Mouse (Mus musculus): ENCODE measurements around the gene F2r.

Gene F2r

GRCm38 (mm10) chr13:95632144-95632543 is 13.9 kb upstream of the F2r start:
- DNase-seq (ENCODE audit: low spot score in 2 of 2) = no peak

- no peak for DNase-seq (ENCODE audit: low spot score in 2 of 2)
Measured at GRCm38 (mm10) chr13:95630747-95631146, 12.5 kb upstream of the F2r start.

DNA sequence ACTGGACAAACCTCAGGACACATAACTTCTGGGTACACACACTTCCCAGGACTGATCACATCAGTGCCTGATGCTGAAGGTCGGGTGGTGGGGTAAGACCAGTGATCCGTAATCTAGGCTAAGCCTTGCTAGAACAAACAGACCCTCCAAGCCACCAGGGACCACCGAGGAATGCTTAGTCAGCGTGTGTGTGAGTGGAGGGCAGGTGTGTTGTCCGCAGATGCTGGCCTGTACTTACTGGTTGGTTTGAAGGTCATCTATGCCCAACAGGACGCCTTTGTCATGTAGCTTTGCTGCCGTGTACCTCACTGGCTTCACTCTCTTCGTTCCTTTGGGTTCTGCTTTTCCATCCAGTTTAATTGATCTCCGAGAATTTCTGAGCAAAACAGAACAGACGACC is 11.5 kb upstream of the F2r start:
- no peak for DNase-seq (ENCODE audit: low spot score in 2 of 2)

- no peak for DNase-seq (ENCODE audit: low spot score in 2 of 2)
Measured at GRCm38 (mm10) chr13:95626696-95627095, 8.4 kb upstream of the F2r start.

DNA sequence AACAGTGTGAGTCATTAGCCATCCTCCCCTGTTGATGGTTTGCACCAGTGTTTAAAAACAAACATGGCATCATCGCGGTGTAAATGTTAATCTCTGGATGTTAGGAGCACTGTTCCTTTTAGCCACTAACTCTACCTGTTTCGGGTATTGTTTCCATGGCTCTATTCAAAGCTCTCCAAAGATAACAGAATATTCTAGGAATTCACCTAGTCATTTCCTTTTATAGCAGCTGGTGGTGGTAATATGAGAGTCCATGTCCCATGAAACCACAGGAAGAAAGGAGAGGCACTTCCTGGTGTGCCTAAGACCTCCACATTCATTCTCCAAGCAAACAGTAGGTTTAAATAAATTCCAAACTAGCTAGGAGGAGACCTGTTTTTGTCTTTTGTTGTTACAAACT is 4.8 kb upstream of the F2r start:
- no peak for DNase-seq (ENCODE audit: low spot score in 2 of 2)

DNA sequence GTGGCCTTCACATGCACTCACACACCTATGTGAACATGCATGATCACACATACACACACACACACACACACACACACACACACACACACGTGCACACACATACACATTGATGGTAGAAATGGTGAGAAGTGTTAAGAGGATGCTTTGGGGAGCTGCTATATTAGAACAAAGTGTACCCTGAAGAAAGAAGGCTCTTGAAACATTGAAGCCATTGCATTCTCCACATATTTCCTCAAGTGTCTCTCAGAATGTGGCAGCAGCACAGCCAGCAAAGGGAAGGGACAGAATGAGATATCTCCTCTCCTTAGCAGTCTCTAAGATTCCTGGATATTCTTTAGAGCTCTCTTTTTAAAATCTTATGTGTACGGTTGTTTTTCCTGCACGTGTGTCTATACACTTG is 3.3 kb upstream of the F2r start:
- no peak for DNase-seq (ENCODE audit: low spot score in 2 of 2)

DNA sequence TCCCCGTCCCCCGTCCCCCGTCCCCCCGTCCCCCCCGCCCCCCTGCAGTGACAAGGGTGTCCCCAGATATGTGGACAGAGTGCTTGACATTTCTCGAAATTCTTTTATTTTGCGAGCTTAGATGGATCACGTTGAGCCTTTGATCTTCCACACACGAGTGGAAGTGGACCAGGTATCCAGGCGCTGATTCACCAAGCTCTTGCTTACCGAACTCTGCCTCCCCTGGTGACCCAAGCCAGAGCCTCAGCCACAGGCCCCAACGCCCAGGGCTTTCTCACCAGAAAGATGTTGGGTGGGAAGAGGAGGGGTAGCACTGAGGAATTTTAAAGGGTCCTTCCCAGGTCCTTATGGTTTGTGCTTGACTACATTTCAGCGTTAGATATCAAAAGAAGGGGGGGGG is 572 bp upstream of the F2r start:
- no peak for DNase-seq (ENCODE audit: low spot score in 2 of 2)

DNA sequence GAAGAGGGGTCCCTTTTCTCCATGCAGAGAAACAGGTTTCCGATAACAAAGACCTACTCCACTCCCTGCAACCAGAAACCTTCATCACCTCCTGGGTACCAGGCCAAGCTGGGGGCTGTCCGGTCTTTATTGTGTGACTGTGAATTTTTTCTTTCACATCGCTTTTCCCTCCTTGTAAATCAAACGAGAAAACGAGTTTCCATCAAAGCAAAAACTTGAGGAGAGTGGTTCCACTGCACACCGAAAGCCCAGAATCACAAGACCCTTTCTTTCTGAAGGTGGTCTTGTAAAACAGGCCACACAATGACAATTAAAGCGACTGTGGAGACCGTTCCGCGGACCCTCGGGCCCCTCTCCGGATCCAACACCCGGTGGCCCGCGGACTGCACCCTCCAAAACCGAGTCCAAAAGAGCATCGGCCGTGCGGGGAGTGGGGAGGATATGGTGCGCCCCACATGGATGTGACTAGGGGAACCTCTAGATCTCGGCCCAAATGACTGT is 566 bp downstream of the F2r start:
- DNase-seq (ENCODE audit: low spot score in 2 of 2) = no peak

GRCm38 (mm10) chr13:95617082-95617670 is 1.1 kb downstream of the F2r start:
- no peak for DNase-seq (ENCODE audit: low spot score in 2 of 2)

- DNase-seq (ENCODE audit: low spot score in 2 of 2) = no peak
Measured at GRCm38 (mm10) chr13:95616512-95616911, 1.8 kb downstream of the F2r start.

DNA sequence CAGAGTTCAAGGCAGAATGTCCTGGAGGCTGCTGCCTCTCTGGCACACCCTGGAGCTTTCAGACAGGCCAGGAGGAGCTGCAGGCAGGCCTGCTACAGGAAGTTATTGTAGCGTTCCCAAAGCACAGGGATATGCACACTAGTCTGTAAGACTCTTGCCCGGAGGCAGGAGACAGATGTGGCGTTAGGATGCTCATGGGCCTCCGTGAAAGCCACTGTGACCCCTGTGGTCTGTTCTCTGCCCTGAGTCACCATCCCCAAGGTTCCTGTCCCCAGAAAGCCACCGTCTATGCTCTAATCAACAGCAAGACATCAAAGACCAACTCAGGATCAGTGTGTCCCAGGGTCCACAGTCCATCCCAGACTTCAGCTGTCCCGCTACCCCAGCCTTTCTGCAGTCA is 3.5 kb downstream of the F2r start:
- DNase-seq (ENCODE audit: low spot score in 2 of 2) = no peak

- no peak for DNase-seq (ENCODE audit: low spot score in 2 of 2)
Measured at GRCm38 (mm10) chr13:95612243-95612642, 6.0 kb downstream of the F2r start.

- no peak for DNase-seq (ENCODE audit: low spot score in 2 of 2)
Measured at GRCm38 (mm10) chr13:95611752-95612151, 6.5 kb downstream of the F2r start.

GRCm38 (mm10) chr13:95610786-95611562 is 7.3 kb downstream of the F2r start:
- no peak for DNase-seq (ENCODE audit: low spot score in 2 of 2)

DNA sequence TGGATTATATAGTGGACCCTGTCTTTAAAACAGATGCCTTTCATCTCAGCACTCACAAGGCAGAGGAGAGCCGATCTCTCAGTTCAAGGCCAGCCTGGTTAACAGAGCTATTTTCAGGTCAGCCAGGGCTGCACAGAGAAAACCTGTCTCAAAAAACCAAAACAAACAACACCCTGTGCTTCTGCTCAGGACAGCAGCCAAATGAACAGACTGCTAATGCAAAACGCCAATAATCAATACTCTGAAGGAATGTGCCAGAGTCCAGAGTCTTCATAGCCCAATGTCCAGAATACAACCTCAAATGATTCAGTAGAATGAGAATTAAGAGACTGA is 9.2 kb downstream of the F2r start:
- no peak for DNase-seq (ENCODE audit: low spot score in 2 of 2)

- no peak for DNase-seq (ENCODE audit: low spot score in 2 of 2)
Measured at GRCm38 (mm10) chr13:95608416-95609087, 9.7 kb downstream of the F2r start.

- no peak for DNase-seq (ENCODE audit: low spot score in 2 of 2)
Measured at GRCm38 (mm10) chr13:95607019-95607418, 11.3 kb downstream of the F2r start.

GRCm38 (mm10) chr13:95604288-95604687 is 14.0 kb downstream of the F2r start:
- DNase-seq (ENCODE audit: low spot score in 2 of 2) = no peak

GRCm38 (mm10) chr13:95599833-95600359 is 18.4 kb downstream of the F2r start:
- DNase-seq (ENCODE audit: low spot score in 2 of 2) = no peak

- no peak for DNase-seq (ENCODE audit: low spot score in 2 of 2)
Measured at GRCm38 (mm10) chr13:95598232-95598920, 19.9 kb downstream of the F2r start.

- DNase-seq (ENCODE audit: low spot score in 2 of 2) = no peak
Measured at GRCm38 (mm10) chr13:95597578-95597977, 20.7 kb downstream of the F2r start.

DNA sequence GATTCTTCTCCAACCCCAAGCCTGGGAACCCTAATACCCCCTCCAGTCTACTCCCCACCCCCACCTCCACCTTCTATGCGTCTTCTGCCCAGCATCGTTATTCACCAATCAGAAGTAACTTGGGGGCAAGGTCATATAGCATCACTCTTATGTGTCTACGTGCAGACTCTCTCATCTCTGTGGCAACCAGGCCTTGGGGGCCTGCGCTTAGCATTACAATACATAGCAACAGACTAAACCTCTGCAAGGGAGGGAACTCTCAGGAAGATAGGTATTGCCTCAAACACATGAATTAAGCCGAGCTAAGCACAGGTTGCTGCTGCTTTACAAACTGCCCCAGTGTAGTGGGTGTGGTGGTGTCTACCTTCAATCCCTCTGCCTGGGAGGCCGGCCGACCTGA is 21.6 kb downstream of the F2r start:
- no peak for DNase-seq (ENCODE audit: low spot score in 2 of 2)
